Mouse (Mus musculus) neural tube, embryonic 13.5 days (tissue): Measurements from ENCODE around the gene Grk1. TPM values are rescaled to one million over a fixed set of nuclear protein-coding genes. Genes with fewer than 3 reads are reported as not detected.

Source experiments
- ATAC-seq: fragments of 200-750 bp; cut with Nextera tagmentation; 2 replicates; pipeline ENCODE4 v1.8.0; 2017; ENCODE audit warnings: low read depth, mild to moderate bottlenecking, moderate TSS enrichment, moderate library complexity
- H3K27ac ChIP-seq: fragments of 300-500 bp; sonication (generic); replicated peaks from 2 replicates; pipeline ENCODE4 v1.5.1; 2015; ENCODE audit warnings: moderate library complexity, mild to moderate bottlenecking, inconsistent platforms
- H3K27me3 ChIP-seq: fragments of 300-500 bp; sonication (generic); 2 replicates; pipeline ENCODE4 v1.6.1; 2015; ENCODE audit warnings: mild to moderate bottlenecking, inconsistent platforms
- H3K36me3 ChIP-seq: fragments of 300-500 bp; sonication (generic); 2 replicates; pipeline ENCODE4 v1.6.1; 2015; ENCODE audit warnings: mild to moderate bottlenecking, inconsistent platforms
- H3K4me1 ChIP-seq: fragments of 300-500 bp; sonication (generic); replicated peaks from 2 replicates; pipeline ENCODE4 v1.6.1; 2015; ENCODE audit warnings: inconsistent platforms
- H3K4me2 ChIP-seq: fragments of 300-500 bp; sonication (generic); 2 replicates; pipeline ENCODE4 v1.6.1; 2015; ENCODE audit warnings: inconsistent platforms, mild to moderate bottlenecking, moderate library complexity
- H3K4me3 ChIP-seq: fragments of 300-500 bp; sonication (generic); 2 replicates; pipeline ENCODE4 v1.5.1; 2015; ENCODE audit warnings: mild to moderate bottlenecking, inconsistent platforms
- H3K9ac ChIP-seq: fragments of 300-500 bp; sonication (generic); 2 replicates; pipeline ENCODE4 v1.6.1; 2015; ENCODE audit warnings: moderate library complexity, mild to moderate bottlenecking, inconsistent platforms
- H3K9me3 ChIP-seq: fragments of 300-500 bp; sonication (generic); 2 replicates; pipeline ENCODE4 v1.6.1; 2016; ENCODE audit warnings: inconsistent platforms
- WGBS: fragments of 180-500 bp; shearing (Covaris S2); methylation state at CpG from one replicate; pipeline ENCODE4 v1.1.7; 2015; 5-methylcytosine and 5-hydroxymethylcytosine counted together
- polyA plus RNA-seq: library from polyadenylated mRNA; unstranded; fragments of >200 nt; fragmentation: Nextera tagmentation; extraction: Ambion mirVana; gene quantifications from 2 replicates; pipeline ENCODE4 v1.2.1, GENCODE M21; 2015

Gene Grk1
- polyA plus RNA-seq, 1 experiment from 2014 or later, result not detected

- Histone ChIP-seq H3K4me2 (no peak overlapping the region), H3K9me3 (no peaks in the 10 kb centered on the region), H3K4me3 (no peak overlapping the region), H3K4me1 (no peaks in the 10 kb centered on the region), H3K9ac (no peak overlapping the region), H3K27me3 (no peaks in the 10 kb centered on the region), H3K36me3 (no peaks in the 10 kb centered on the region), H3K27ac (no peak overlapping the region)
- 38% methylated on average over 4 of the region's 4 CpGs for WGBS
- ATAC-seq, result no peak
Observed at GRCm38 (mm10) chr8:13461843-13462242, 57.0 kb downstream of the Grk1 start.

- 77% methylated on average over 10 of the region's 10 CpGs for WGBS
- Histone ChIP-seq H3K27me3 (no peaks in the 10 kb centered on the region), H3K9me3 (no peaks in the 10 kb centered on the region), H3K9ac (no peak overlapping the region), H3K4me1 (no peaks in the 10 kb centered on the region), H3K36me3 (no peaks in the 10 kb centered on the region), H3K27ac (no peak overlapping the region), H3K4me3 (no peak overlapping the region), H3K4me2 (no peak overlapping the region)
- ATAC-seq, result no peak
Observed at GRCm38 (mm10) chr8:13462392-13462791, 57.5 kb downstream of the Grk1 start.

GRCm38 (mm10) chr8:13465324-13465723, 60.4 kb downstream of the Grk1 start:
- Histone ChIP-seq H3K27ac (no peak overlapping the region), H3K9ac (no peak overlapping the region), H3K36me3 (no peaks in the 10 kb centered on the region), H3K27me3 (no peaks in the 10 kb centered on the region), H3K4me3 (no peak overlapping the region), H3K9me3 (no peaks in the 10 kb centered on the region), H3K4me2 (no peak overlapping the region), H3K4me1 (no peaks in the 10 kb centered on the region)
- 73% methylated on average over 7 of the region's 7 CpGs for WGBS
- no peak for ATAC-seq

GRCm38 (mm10) chr8:13466989-13467388, 62.1 kb downstream of the Grk1 start:
- WGBS, result 69% methylated on average over 5 of the region's 5 CpGs
- H3K9ac ChIP-seq, result no peak overlapping the region

GRCm38 (mm10) chr8:13468737-13469136, 63.9 kb downstream of the Grk1 start:
- no peak overlapping the region for H3K27ac ChIP-seq
- no peaks in the 10 kb centered on the region for H3K36me3 ChIP-seq
- 71% methylated on average over 9 of the region's 9 CpGs for WGBS
- no peak overlapping the region for H3K4me3 ChIP-seq
- ATAC-seq, result no peak
- no peak overlapping the region for H3K9ac ChIP-seq
- H3K27me3 ChIP-seq, result no peaks in the 10 kb centered on the region
- H3K9me3 ChIP-seq, result no peaks in the 10 kb centered on the region
- H3K4me1 ChIP-seq, result no peaks in the 10 kb centered on the region
- H3K4me2 ChIP-seq, result no peak overlapping the region

More at GRCm38 (mm10) chr8:13466989-13467388, 62.1 kb downstream of the Grk1 start:
- no peak overlapping the region for H3K27ac ChIP-seq
- no peaks in the 10 kb centered on the region for H3K4me1 ChIP-seq
- ATAC-seq, result no peak
- no peak overlapping the region for H3K4me3 ChIP-seq
- no peak overlapping the region for H3K4me2 ChIP-seq
- H3K36me3 ChIP-seq, result no peaks in the 10 kb centered on the region
- no peaks in the 10 kb centered on the region for H3K9me3 ChIP-seq
- no peaks in the 10 kb centered on the region for H3K27me3 ChIP-seq

- WGBS, result 91% methylated on average over 11 of the region's 11 CpGs
- no peak overlapping the region for H3K4me2 ChIP-seq
- H3K9ac ChIP-seq, result no peak overlapping the region
- H3K36me3 ChIP-seq, result peaks cover 4% of the 10 kb centered on the region; the same call in 1 of the 2 replicates
- no peaks in the 10 kb centered on the region for H3K4me1 ChIP-seq
- H3K4me3 ChIP-seq, result no peak overlapping the region
- no peak for ATAC-seq
- no peaks in the 10 kb centered on the region for H3K27me3 ChIP-seq
- no peak overlapping the region for H3K27ac ChIP-seq
- H3K9me3 ChIP-seq, result no peaks in the 10 kb centered on the region
Observed at GRCm38 (mm10) chr8:13471484-13471883, 66.6 kb downstream of the Grk1 start.

Other genes starting within 250 kb of the Grk1 start
- gene Lamp1, start 245.9 kb upstream of the Grk1 start, polyA plus RNA-seq, result 281 and 292 TPM in 2 replicates
- 9.7 and 11.2 TPM in 2 replicates for gene Grtp1, start 204.5 kb upstream of the Grk1 start, polyA plus RNA-seq
- gene Adprhl1, start 150.9 kb upstream of the Grk1 start, polyA plus RNA-seq, result 0.65 and 2.4 TPM in 2 replicates
- gene Dcun1d2, start 117.0 kb upstream of the Grk1 start, polyA plus RNA-seq, result 33.5 and 34.3 TPM in 2 replicates
- gene Tmco3, start 116.9 kb upstream of the Grk1 start, polyA plus RNA-seq, result 45.9 and 49.2 TPM in 2 replicates
- 104 and 111 TPM in 2 replicates for gene Tfdp1, start 66.3 kb upstream of the Grk1 start, polyA plus RNA-seq
- not detected in 2 replicates for gene Atp4b, start 8.3 kb upstream of the Grk1 start, polyA plus RNA-seq
- 0.25 and 0.68 TPM in 2 replicates for gene Tmem255b, start 30.1 kb downstream of the Grk1 start, polyA plus RNA-seq
- gene Gas6, start 89.4 kb downstream of the Grk1 start, polyA plus RNA-seq, result 25.9 and 28.8 TPM in 2 replicates
- gene 1700029H14Rik, start 157.4 kb downstream of the Grk1 start, polyA plus RNA-seq, result not detected in 2 replicates